Mouse (Mus musculus) v-Abl transformed pro-B cells (cell line): ENCODE measurements around the gene Crisp4.

Source experiments
- in situ Hi-C, 2 experiments: fragments of 400-800 bp; cut with MboI; formaldehyde crosslinking; loops; one replicate each; pipeline ENCODE4 v1.15.1; 2025; ENCODE audit not compliant: unreplicated experiment in 2 of 2

Crisp4 gene

GRCm38 (mm10) chr1:18145802-18146201 lies at the start of gene Crisp4:
Crisp4 (minus strand) TSS chr1:18145902.
- in situ Hi-C loops, result no loop called here

GRCm38 (mm10) chr1:18191719-18192118 lies 46.0 kb upstream of the Crisp4 start:
- in situ Hi-C loops, result no loop called here

- in situ Hi-C loops, result no loop called here
These were observed 45.3 kb upstream of the Crisp4 start for GRCm38 (mm10) chr1:18190714-18191712.

GRCm38 (mm10) chr1:18181167-18181566 lies 35.5 kb upstream of the Crisp4 start:
- in situ Hi-C loops, result no loop called here

GRCm38 (mm10) chr1:18170573-18170972 lies 24.9 kb upstream of the Crisp4 start:
- in situ Hi-C loops, result no loop called here

GRCm38 (mm10) chr1:18168261-18168660 lies 22.6 kb upstream of the Crisp4 start:
- in situ Hi-C loops, result no loop called here

- in situ Hi-C loops, result no loop called here
These were observed 13.4 kb upstream of the Crisp4 start for GRCm38 (mm10) chr1:18159082-18159481.

GRCm38 (mm10) chr1:18148211-18148610 lies 2.5 kb upstream of the Crisp4 start:
- in situ Hi-C loops, result no loop called here

GRCm38 (mm10) chr1:18131691-18132090 lies 14.0 kb downstream of the Crisp4 start:
- in situ Hi-C loops, result no loop called here

GRCm38 (mm10) chr1:18129983-18130382 lies 15.7 kb downstream of the Crisp4 start:
- in situ Hi-C loops, result no loop called here

GRCm38 (mm10) chr1:18106720-18107355 lies 38.9 kb downstream of the Crisp4 start:
- in situ Hi-C loops, result loop anchor here in 1 of 2 experiments (25.0 kb wide), 2 partner anchors 945 to 1670 kb away; no protein-coding TSS in a partner anchor

- in situ Hi-C loops, result loop anchor here in 1 of 2 experiments (25.0 kb wide), 2 partner anchors 944 to 1669 kb away; no protein-coding TSS in a partner anchor
These were observed 39.7 kb downstream of the Crisp4 start for GRCm38 (mm10) chr1:18105866-18106529.

- in situ Hi-C loops, result loop anchor here in 1 of 2 experiments (25.0 kb wide), 2 partner anchors 943 to 1668 kb away; no protein-coding TSS in a partner anchor
These were observed 40.5 kb downstream of the Crisp4 start for GRCm38 (mm10) chr1:18105029-18105865.
